Mouse (Mus musculus): Measurements from ENCODE around the gene Kcp.

GRCm38 (mm10) chr6:29529444-29529820, 21.7 kb upstream of the Kcp start:
- no peak for TF ChIP-seq FLI1 (IDR thresholded peaks at IDR 0.05; ENCODE audit: low read length)
- TF ChIP-seq GATA1 (IDR thresholded peaks at IDR 0.05; ENCODE audit: borderline replicate concordance, low read length): no peak
